Mouse (Mus musculus): ENCODE measurements at regions not wholly inside any gene's neighbourhood (a gene's known extent, or its start where the extent isn't known, plus 50 kb on each side); places are given as distances from the start of the nearest gene placed in this dataset.

- DNase-seq (ENCODE audit: low spot score) (no peak), ATAC-seq (replicated peaks; ENCODE audit: low FRiP score) (no peak)
- Histone ChIP-seq H3K36me3 (ENCODE audit: control insufficient read depth, insufficient read depth, low read length) (no peaks in the 10 kb centered on the region), H3K9ac (ENCODE audit: low read depth, low read length) (no peak overlapping the region), H3K27me3 (replicated peaks; ENCODE audit: control insufficient read depth, insufficient read depth, low read length) (no peaks in the 10 kb centered on the region), H3K27ac (ENCODE audit: low read depth, low read length) (no peak overlapping the region), H3K4me3 (ENCODE audit: low read depth, low read length) (no peak overlapping the region), H3K4me2 (no peak overlapping the region), H3K4me1 (replicated peaks; ENCODE audit: control insufficient read depth, insufficient read depth, low read length) (no peaks in the 10 kb centered on the region), H3K9me3 (ENCODE audit: control insufficient read depth, low read length) (no peaks in the 10 kb centered on the region)
- WGBS: 88% methylated on average over 8 of the region's 8 CpGs
Observed at GRCm38 (mm10) chr2:10861654-10862292, 310.1 kb upstream of the Prkcq start.

GRCm38 (mm10) chr2:10864451-10864850 lies 307.5 kb upstream of the Prkcq start:
- Histone ChIP-seq H3K36me3 (ENCODE audit: control insufficient read depth, insufficient read depth, low read length) (no peaks in the 10 kb centered on the region), H3K9me3 (ENCODE audit: control insufficient read depth, low read length) (no peaks in the 10 kb centered on the region), H3K4me1 (replicated peaks; ENCODE audit: control insufficient read depth, insufficient read depth, low read length) (no peaks in the 10 kb centered on the region), H3K9ac (ENCODE audit: low read depth, low read length) (no peak overlapping the region), H3K4me2 (no peak overlapping the region), H3K27ac (ENCODE audit: low read depth, low read length) (no peak overlapping the region), H3K4me3 (ENCODE audit: low read depth, low read length) (no peak overlapping the region), H3K27me3 (replicated peaks; ENCODE audit: control insufficient read depth, insufficient read depth, low read length) (no peaks in the 10 kb centered on the region)
- ATAC-seq (replicated peaks; ENCODE audit: low FRiP score): no peak
- DNase-seq (ENCODE audit: low spot score): no peak
- WGBS: 82% methylated on average over 2 of the region's 2 CpGs

GRCm38 (mm10) chr2:10874303-10874702 lies 297.6 kb upstream of the Prkcq start:
- ATAC-seq (replicated peaks; ENCODE audit: low FRiP score) (no peak), DNase-seq (ENCODE audit: low spot score) (no peak)
- Histone ChIP-seq H3K4me1 (replicated peaks; ENCODE audit: control insufficient read depth, insufficient read depth, low read length) (no peaks in the 10 kb centered on the region), H3K9ac (ENCODE audit: low read depth, low read length) (no peak overlapping the region), H3K9me3 (ENCODE audit: control insufficient read depth, low read length) (no peaks in the 10 kb centered on the region), H3K4me2 (no peak overlapping the region), H3K27ac (ENCODE audit: low read depth, low read length) (no peak overlapping the region), H3K27me3 (replicated peaks; ENCODE audit: control insufficient read depth, insufficient read depth, low read length) (no peaks in the 10 kb centered on the region), H3K36me3 (ENCODE audit: control insufficient read depth, insufficient read depth, low read length) (no peaks in the 10 kb centered on the region), H3K4me3 (ENCODE audit: low read depth, low read length) (no peak overlapping the region)
- 81% methylated on average over 4 of the region's 4 CpGs for WGBS

- no peak overlapping the region for H3K4me3 ChIP-seq (ENCODE audit: low read depth, low read length)
- 84% methylated on average over 3 of the region's 3 CpGs for WGBS
- no peak overlapping the region for H3K27ac ChIP-seq (ENCODE audit: low read depth, low read length)
- ATAC-seq (replicated peaks; ENCODE audit: low FRiP score) (no peak), DNase-seq (ENCODE audit: low spot score) (no peak)
- H3K9ac ChIP-seq (ENCODE audit: low read depth, low read length): no peak overlapping the region
- H3K9me3 ChIP-seq (ENCODE audit: control insufficient read depth, low read length): no peaks in the 10 kb centered on the region
- H3K4me2 ChIP-seq: no peak overlapping the region
- no peaks in the 10 kb centered on the region for H3K36me3 ChIP-seq (ENCODE audit: control insufficient read depth, insufficient read depth, low read length)
- H3K4me1 ChIP-seq (replicated peaks; ENCODE audit: control insufficient read depth, insufficient read depth, low read length): no peaks in the 10 kb centered on the region
- no peaks in the 10 kb centered on the region for H3K27me3 ChIP-seq (replicated peaks; ENCODE audit: control insufficient read depth, insufficient read depth, low read length)
Observed at GRCm38 (mm10) chr2:10901926-10902325, 270.0 kb upstream of the Prkcq start.

- Histone ChIP-seq H3K4me2 (no peak overlapping the region), H3K27me3 (replicated peaks; ENCODE audit: control insufficient read depth, insufficient read depth, low read length) (no peaks in the 10 kb centered on the region), H3K27ac (ENCODE audit: low read depth, low read length) (no peak overlapping the region), H3K9ac (ENCODE audit: low read depth, low read length) (no peak overlapping the region), H3K4me1 (replicated peaks; ENCODE audit: control insufficient read depth, insufficient read depth, low read length) (no peaks in the 10 kb centered on the region), H3K36me3 (ENCODE audit: control insufficient read depth, insufficient read depth, low read length) (no peaks in the 10 kb centered on the region), H3K9me3 (ENCODE audit: control insufficient read depth, low read length) (no peaks in the 10 kb centered on the region), H3K4me3 (ENCODE audit: low read depth, low read length) (no peak overlapping the region)
- DNase-seq (ENCODE audit: low spot score) (no peak), ATAC-seq (replicated peaks; ENCODE audit: low FRiP score) (no peak)
Observed at GRCm38 (mm10) chr2:10919955-10920354, 252.0 kb upstream of the Prkcq start.

GRCm38 (mm10) chr2:10920686-10921485 lies 251.0 kb upstream of the Prkcq start:
- H3K27ac ChIP-seq (ENCODE audit: low read depth, low read length): no peak overlapping the region
- no peak overlapping the region for H3K9ac ChIP-seq (ENCODE audit: low read depth, low read length)

GRCm38 (mm10) chr2:10921486-10922450 lies 250.1 kb upstream of the Prkcq start:
- no peak overlapping the region for H3K4me2 ChIP-seq
- WGBS: 42% methylated on average over 13 of the region's 13 CpGs
- ATAC-seq (replicated peaks; ENCODE audit: low FRiP score): no peak
- H3K4me1 ChIP-seq (replicated peaks; ENCODE audit: control insufficient read depth, insufficient read depth, low read length): no peaks in the 10 kb centered on the region
- no peak overlapping the region for H3K27ac ChIP-seq (ENCODE audit: low read depth, low read length)
- no peaks in the 10 kb centered on the region for H3K9me3 ChIP-seq (ENCODE audit: control insufficient read depth, low read length)
- H3K36me3 ChIP-seq (ENCODE audit: control insufficient read depth, insufficient read depth, low read length): no peaks in the 10 kb centered on the region
- no peak overlapping the region for H3K9ac ChIP-seq (ENCODE audit: low read depth, low read length)
- H3K4me3 ChIP-seq (ENCODE audit: low read depth, low read length): no peak overlapping the region
- no peak for DNase-seq (ENCODE audit: low spot score)
- H3K27me3 ChIP-seq (replicated peaks; ENCODE audit: control insufficient read depth, insufficient read depth, low read length): no peaks in the 10 kb centered on the region

More at GRCm38 (mm10) chr2:10920686-10921485, 251.0 kb upstream of the Prkcq start:
- H3K27me3 ChIP-seq (replicated peaks; ENCODE audit: control insufficient read depth, insufficient read depth, low read length): no peaks in the 10 kb centered on the region
- WGBS: 58% methylated on average over 8 of the region's 8 CpGs
- H3K4me3 ChIP-seq (ENCODE audit: low read depth, low read length): no peak overlapping the region
- H3K4me1 ChIP-seq (replicated peaks; ENCODE audit: control insufficient read depth, insufficient read depth, low read length): no peaks in the 10 kb centered on the region
- no peak overlapping the region for H3K4me2 ChIP-seq
- no peak for ATAC-seq (replicated peaks; ENCODE audit: low FRiP score)
- no peaks in the 10 kb centered on the region for H3K9me3 ChIP-seq (ENCODE audit: control insufficient read depth, low read length)
- no peaks in the 10 kb centered on the region for H3K36me3 ChIP-seq (ENCODE audit: control insufficient read depth, insufficient read depth, low read length)
- no peak for DNase-seq (ENCODE audit: low spot score)

- no peak for ATAC-seq (replicated peaks; ENCODE audit: low FRiP score)
- H3K9me3 ChIP-seq (ENCODE audit: control insufficient read depth, low read length): no peaks in the 10 kb centered on the region
- DNase-seq (ENCODE audit: low spot score): no peak
- H3K4me2 ChIP-seq: no peak overlapping the region
- 54% methylated on average over 4 of the region's 4 CpGs for WGBS
- no peaks in the 10 kb centered on the region for H3K36me3 ChIP-seq (ENCODE audit: control insufficient read depth, insufficient read depth, low read length)
- no peak overlapping the region for H3K4me3 ChIP-seq (ENCODE audit: low read depth, low read length)
- no peak overlapping the region for H3K9ac ChIP-seq (ENCODE audit: low read depth, low read length)
- H3K27me3 ChIP-seq (replicated peaks; ENCODE audit: control insufficient read depth, insufficient read depth, low read length): no peaks in the 10 kb centered on the region
- H3K4me1 ChIP-seq (replicated peaks; ENCODE audit: control insufficient read depth, insufficient read depth, low read length): no peaks in the 10 kb centered on the region
- no peak overlapping the region for H3K27ac ChIP-seq (ENCODE audit: low read depth, low read length)
Observed at GRCm38 (mm10) chr2:10923984-10924383, 247.9 kb upstream of the Prkcq start.
